Mouse (Mus musculus) midbrain, postnatal 0 days (tissue): ENCODE results near the gene Btf3l4. TPM values are rescaled to one million over a fixed set of nuclear protein-coding genes. Genes with fewer than 3 reads are reported as not detected.

ENCODE experiments used
- ATAC-seq: fragments of 200-750 bp; cut with Nextera tagmentation; 2 replicates; pipeline ENCODE4 v1.8.0; 2017; ENCODE audit warnings: moderate number of reproducible peaks, mild to moderate bottlenecking, moderate TSS enrichment, moderate library complexity; ENCODE audit not compliant: low FRiP score
- DNase-seq: peaks from one replicate; pipeline ENCODE4 v3.0.0-alpha.2; 2015; ENCODE audit warnings: low spot score
- H3K27ac ChIP-seq: fragments of 300-500 bp; sonication (generic); 2 replicates; pipeline ENCODE4 v1.5.1; 2014; ENCODE audit warnings: low read depth, mild to moderate bottlenecking, low read length, mixed read lengths
- H3K27me3 ChIP-seq: fragments of 300-500 bp; sonication (generic); 2 replicates; pipeline ENCODE4 v1.6.1; 2014; ENCODE audit warnings: low read length, control low read depth, mixed read lengths; ENCODE audit not compliant: insufficient read depth
- H3K36me3 ChIP-seq: fragments of 300-500 bp; sonication (generic); 2 replicates; pipeline ENCODE4 v1.6.1; 2014; ENCODE audit warnings: low read length, control low read depth, mixed read lengths; ENCODE audit not compliant: insufficient read depth
- H3K4me1 ChIP-seq: fragments of 300-500 bp; sonication (generic); 2 replicates; pipeline ENCODE4 v1.6.1; 2014; ENCODE audit warnings: mild to moderate bottlenecking, control low read depth, antibody characterized with exemption, low read length, mixed read lengths; ENCODE audit not compliant: insufficient read depth
- H3K4me2 ChIP-seq: fragments of 300-500 bp; sonication (generic); 2 replicates; pipeline ENCODE4 v1.6.1; 2014; ENCODE audit warnings: low read depth, mild to moderate bottlenecking, low read length, mixed read lengths; ENCODE audit not compliant: poor library complexity, severe bottlenecking
- H3K4me3 ChIP-seq: fragments of 300-500 bp; sonication (generic); 2 replicates; pipeline ENCODE4 v1.5.1; 2014; ENCODE audit warnings: low read depth, mild to moderate bottlenecking, low read length, moderate library complexity
- H3K9ac ChIP-seq: fragments of 300-500 bp; sonication (generic); replicated peaks from 2 replicates; pipeline ENCODE4 v1.6.1; 2014; ENCODE audit warnings: mild to moderate bottlenecking, low read length, moderate library complexity, mixed read lengths; ENCODE audit not compliant: poor library complexity, severe bottlenecking
- H3K9me3 ChIP-seq: fragments of 300-500 bp; sonication (generic); 2 replicates; pipeline ENCODE4 v1.6.1; 2016; ENCODE audit warnings: low read length, control low read depth
- CTCF ChIP-seq: IDR thresholded peaks from 2 replicates; pipeline ENCODE4 v1.5.1; 2016; ENCODE audit warnings: antibody characterized with exemption, mild to moderate bottlenecking
- WGBS: fragments of 180-500 bp; shearing (Covaris S2); extraction: QIAGEN DNeasy Blood & Tissue Kit; methylation state at CpG from one replicate; pipeline ENCODE4 v1.1.7; 2014; 5-methylcytosine and 5-hydroxymethylcytosine counted together
- polyA plus RNA-seq: library from polyadenylated mRNA; unstranded; fragments of >200 nt; fragmentation: Nextera tagmentation; extraction: Ambion mirVana; gene quantifications from 2 replicates; pipeline ENCODE4 v1.2.1, GENCODE M21; 2015
- total RNA-seq: library from RNA; depleted of rRNA; stranded (reverse); fragments of >200 nt; gene quantifications from 2 replicates; pipeline ENCODE4 v1.2.3, GENCODE M21; 2014

The Btf3l4 gene
- total and polyA plus RNA-seq, 2 experiments from 2014 or later, result 101 to 164 TPM

DNA sequence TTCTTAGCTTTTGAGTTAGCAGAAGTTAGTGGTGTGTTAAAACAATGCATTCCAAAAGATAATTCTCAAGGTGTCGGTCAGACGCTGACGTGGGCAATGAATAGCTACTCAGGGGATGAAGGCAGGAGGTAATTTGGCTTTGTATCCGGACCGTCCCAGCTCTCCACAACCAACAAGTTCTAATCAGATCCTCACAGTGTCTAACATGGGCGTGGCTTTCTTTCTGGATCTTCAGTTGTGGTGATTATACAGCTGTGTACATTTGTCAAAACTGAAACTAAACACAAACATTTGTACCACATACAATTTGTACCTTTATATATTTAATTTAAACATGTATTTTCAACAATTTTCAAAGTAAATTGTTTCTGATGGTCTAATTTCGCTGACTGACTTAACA lies 33.4 kb upstream of the Btf3l4 start:
- ATAC-seq, result no peak
- no peak for DNase-seq
- no peak overlapping the region for H3K4me3 ChIP-seq
- no peak overlapping the region for H3K9ac ChIP-seq
- no peaks in the 10 kb centered on the region for H3K4me1 ChIP-seq
- WGBS, result 88% methylated on average over 7 of the region's 7 CpGs
- no peak overlapping the region for H3K4me2 ChIP-seq
- no peak for TF ChIP-seq CTCF
- no peaks in the 10 kb centered on the region for H3K27me3 ChIP-seq
- no peak overlapping the region for H3K27ac ChIP-seq
- peaks cover 19% of the 10 kb centered on the region; the same call in 1 of the 2 replicates for H3K36me3 ChIP-seq
- H3K9me3 ChIP-seq, result no peaks in the 10 kb centered on the region

DNA sequence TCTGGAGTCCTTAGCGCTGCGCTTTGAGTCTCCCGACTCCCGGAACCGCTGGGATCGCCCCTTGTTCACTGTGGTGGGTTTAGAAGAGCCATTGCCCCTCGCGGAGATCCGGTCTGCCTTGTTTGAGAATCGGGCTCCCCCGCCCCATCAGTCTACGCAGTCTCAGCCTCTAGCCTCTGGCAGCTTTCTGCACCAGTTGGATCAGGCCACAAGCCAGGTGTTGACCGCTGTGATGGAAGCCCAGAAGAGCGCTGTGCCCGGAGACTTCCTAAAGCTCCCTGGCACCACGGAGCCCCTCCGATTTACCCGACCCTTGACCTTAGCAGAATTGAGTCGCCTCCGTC lies 15.1 kb upstream of the Btf3l4 start, which contains the start of gene A730015C16Rik:
TSS of gene A730015C16Rik (minus strand) at position 115 of the 344 bp plus-strand sequence.
- H3K9me3 ChIP-seq, result no peaks in the 10 kb centered on the region
- H3K27ac ChIP-seq, result peak within 1 kb of the TSS; percentile 71
- DNase-seq (peak; percentile 28), ATAC-seq (peak; percentile 36; the same call in 1 of the 2 replicates)
- H3K4me2 ChIP-seq, result peak within 1 kb of the TSS; percentile 96
- peak within 1 kb of the TSS; percentile 70 for H3K9ac ChIP-seq
- peak within 1 kb of the TSS; percentile 91 for H3K4me3 ChIP-seq
- WGBS, result 15% methylated on average over 20 of the region's 20 CpGs
- no peak for TF ChIP-seq CTCF
- peaks cover 11% of the 10 kb centered on the region; the same call in 1 of the 2 replicates for H3K4me1 ChIP-seq
- no peaks in the 10 kb centered on the region for H3K27me3 ChIP-seq
- 0 out of 2 replicates have a peak, but pooled peaks cover 1% of the 10 kb centered on the region for H3K36me3 ChIP-seq

DNA sequence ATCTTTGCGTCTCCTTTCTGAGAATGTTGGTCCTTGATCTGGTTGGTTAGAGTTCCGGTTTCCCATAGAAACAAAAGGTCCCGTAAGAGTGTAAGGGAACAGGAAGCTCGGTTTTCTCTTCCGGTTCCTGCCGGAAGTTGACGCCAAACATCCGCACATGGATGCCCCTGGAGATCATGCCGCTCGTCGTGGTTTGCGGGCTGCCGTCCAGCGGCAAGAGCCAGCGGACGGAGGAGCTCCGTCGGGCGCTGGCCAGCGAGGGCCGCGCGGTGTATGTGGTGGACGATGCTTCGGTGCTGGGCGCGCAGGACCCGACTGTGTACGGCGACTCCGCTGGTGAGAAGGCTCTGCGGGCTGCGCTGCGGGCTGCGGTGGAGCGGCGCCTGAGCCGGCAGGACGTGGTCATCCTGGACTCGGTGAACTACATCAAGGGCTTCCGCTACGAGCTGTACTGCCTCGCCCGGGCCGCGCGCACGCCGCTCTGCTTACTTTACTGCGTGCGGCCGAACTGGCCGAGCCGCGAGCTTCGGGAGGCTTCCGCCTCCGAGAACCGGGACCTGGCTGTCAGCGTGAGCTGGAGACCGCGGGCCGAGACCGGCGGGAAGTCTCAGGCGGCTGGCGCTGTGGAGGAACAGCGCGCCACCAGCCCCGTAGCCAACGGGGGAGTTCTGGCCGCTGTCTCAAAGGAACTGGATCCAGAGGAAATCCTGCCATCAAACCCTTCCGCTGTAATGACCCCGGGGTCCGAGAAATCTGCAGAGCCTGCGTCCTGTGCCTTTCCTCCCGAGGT lies 14.5 kb upstream of the Btf3l4 start, which contains the start of gene Kti12:
TSS of gene Kti12 (plus strand) at position 71 of the 790 bp plus-strand sequence.
- H3K27me3 ChIP-seq, result no peaks in the 10 kb centered on the region
- H3K9me3 ChIP-seq, result no peaks in the 10 kb centered on the region
- H3K36me3 ChIP-seq, result no peaks in the 10 kb centered on the region
- peak within 1 kb of the TSS; percentile 70 for H3K9ac ChIP-seq
- DNase-seq, result peak; percentile 94
- under 1% methylated on average over 73 of the region's 77 CpGs for WGBS
- H3K4me2 ChIP-seq, result peak within 1 kb of the TSS; percentile 96
- peak within 1 kb of the TSS; percentile 91 for H3K4me3 ChIP-seq
- H3K4me1 ChIP-seq, result peaks cover 11% of the 10 kb centered on the region; the same call in 1 of the 2 replicates
- peak; percentile 90 for ATAC-seq
- H3K27ac ChIP-seq, result peak within 1 kb of the TSS; percentile 71
- no peak for TF ChIP-seq CTCF

DNA sequence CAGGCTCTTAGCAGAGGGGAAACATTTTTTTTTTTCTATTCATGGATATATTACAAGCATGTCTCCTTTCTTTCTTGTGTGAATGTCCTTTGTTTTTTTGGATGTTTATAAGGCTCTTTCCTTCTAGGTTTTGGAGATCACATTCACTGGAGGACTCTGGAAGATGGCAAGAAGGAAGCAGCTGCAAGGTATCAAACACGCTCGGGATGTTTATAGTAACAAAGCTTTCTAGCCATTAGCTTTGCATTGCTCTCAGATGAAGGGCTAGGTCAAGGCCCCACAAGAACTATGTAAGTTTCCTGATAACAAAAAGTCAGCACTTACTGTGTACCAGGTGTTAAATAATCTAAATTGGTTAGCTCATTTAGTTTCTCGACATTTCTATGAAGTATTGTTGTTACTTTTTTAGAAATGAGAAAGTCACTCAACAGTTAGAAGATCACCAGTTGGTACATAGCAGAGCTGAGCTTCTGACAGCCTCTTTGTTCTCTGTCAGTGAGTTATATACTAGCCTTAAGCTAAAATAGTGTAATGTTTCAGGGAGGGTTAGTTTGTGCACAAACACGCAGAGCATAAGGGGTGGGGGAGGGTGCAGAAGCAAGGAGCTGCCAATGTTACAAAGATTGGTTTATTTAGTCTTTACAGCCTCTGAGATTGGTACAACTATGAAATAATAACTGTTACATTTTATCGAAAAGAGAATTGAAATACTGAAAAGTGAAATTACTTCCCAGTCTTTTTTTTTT lies 12.6 kb upstream of the Btf3l4 start:
- 92% methylated on average over 5 of the region's 5 CpGs for WGBS
- no peak for TF ChIP-seq CTCF

DNA sequence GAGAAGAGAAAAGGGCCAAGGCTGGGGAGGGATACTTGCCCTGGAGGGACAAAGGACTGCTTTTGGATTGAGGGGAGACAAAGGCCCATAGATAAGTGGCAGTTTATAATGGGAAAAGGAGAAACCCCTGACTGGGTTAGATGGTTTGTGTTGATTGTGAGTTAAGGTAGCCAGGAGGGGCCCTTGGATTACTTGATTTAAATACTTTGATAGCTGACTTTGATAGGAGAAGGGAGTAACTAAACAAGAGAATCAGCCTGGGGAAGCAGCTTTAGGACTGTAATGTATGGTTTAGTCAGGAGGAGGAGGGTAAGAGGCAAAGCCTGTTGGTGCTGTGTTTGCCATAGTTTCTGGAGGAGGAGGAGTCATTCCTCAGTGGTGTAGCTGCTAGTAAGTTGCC lies 9.9 kb upstream of the Btf3l4 start:
- Histone ChIP-seq H3K4me3 (no peak overlapping the region), H3K9me3 (no peaks in the 10 kb centered on the region), H3K4me2 (no peak overlapping the region), H3K9ac (no peak overlapping the region), H3K4me1 (no peaks in the 10 kb centered on the region), H3K27me3 (no peaks in the 10 kb centered on the region), H3K27ac (no peak overlapping the region), H3K36me3 (no peaks in the 10 kb centered on the region)
- ATAC-seq (no peak), DNase-seq (no peak)
- TF ChIP-seq CTCF, result no peak

More for the DNA sequence above, 12.6 kb upstream of the Btf3l4 start:
- no peak overlapping the region for H3K4me2 ChIP-seq
- no peaks in the 10 kb centered on the region for H3K36me3 ChIP-seq
- H3K9ac ChIP-seq, result no peak overlapping the region
- no peaks in the 10 kb centered on the region for H3K27me3 ChIP-seq
- H3K4me1 ChIP-seq, result peaks cover 11% of the 10 kb centered on the region; the same call in 1 of the 2 replicates
- no peak for DNase-seq
- no peak overlapping the region for H3K4me3 ChIP-seq
- no peak overlapping the region for H3K27ac ChIP-seq
- no peak for ATAC-seq
- no peaks in the 10 kb centered on the region for H3K9me3 ChIP-seq
